Mouse (Mus musculus) lung, postnatal 14 days (tissue): ENCODE results near the gene Acad11.

ENCODE experiments used
- DNase-seq: peaks from one replicate; pipeline ENCODE4 v3.0.0; 2021

Gene Acad11

DNA sequence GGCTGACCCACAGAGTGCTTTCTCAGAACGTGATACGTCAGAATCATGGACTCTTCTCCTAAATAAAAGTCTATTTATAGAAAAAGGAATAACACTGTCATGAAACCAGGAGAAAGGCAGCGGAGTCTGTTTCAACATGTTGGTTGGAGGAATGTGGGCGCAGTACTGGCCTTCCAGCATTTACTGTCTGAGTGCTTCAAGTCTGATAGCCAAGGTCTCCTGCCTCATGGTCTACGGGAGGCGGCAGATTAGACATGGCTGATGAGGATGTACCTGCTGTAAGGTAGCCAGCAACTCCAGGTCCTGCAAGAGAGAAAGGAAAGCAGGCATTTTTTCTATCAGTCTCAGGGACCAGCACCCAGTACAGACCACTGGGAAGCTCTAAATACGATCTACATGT is 88.9 kb downstream of the Acad11 start:
- DNase-seq = no peak

DNA sequence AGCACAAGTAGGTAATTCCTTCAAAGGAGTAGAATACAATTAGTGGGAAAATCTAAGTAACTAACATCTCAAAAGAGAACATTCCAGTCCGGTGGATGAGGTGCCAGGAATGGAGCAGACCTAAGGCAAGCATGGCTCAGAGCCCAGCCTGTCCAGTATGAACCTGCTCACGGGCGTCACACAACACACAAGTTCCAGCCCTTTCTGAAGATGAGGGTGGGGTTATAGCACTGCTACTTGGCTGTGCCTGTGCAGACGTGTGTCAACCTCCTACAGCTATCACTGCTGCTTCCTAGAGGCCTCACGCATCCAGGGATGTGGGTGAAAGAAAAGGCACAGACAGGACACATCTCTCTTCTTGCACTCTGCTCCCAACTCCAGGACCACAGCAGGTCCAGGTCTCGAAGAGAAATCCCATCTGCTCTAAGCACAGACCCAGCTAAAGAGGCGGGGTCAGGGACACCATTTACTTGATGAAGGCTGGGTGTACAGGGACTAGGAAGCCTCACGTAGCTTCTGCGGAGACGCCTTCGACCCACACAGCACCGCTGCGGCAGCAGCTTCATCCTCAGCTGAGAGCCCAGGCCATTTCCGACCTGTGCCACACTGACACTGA is 92.0 kb downstream of the Acad11 start:
- DNase-seq = no peak

DNA sequence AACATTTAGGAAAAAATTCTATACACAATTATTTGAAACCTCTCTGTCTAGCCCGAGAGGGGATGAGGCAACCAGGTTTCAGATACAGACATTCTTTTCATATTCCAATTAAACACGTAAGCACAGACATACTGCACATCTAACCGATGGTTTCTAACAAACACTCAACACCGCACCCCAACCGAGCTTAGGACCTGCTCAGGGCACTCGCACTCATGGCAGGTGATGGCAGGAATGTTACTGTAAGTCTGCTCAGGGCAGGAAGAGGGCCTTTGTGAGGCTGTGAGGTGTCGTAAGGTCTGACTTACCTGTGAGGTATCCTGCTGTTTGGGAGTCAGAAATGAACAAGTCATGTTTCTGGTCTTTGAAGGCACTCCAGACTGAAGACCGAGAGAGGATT is 93.3 kb downstream of the Acad11 start:
- DNase-seq = no peak

DNA sequence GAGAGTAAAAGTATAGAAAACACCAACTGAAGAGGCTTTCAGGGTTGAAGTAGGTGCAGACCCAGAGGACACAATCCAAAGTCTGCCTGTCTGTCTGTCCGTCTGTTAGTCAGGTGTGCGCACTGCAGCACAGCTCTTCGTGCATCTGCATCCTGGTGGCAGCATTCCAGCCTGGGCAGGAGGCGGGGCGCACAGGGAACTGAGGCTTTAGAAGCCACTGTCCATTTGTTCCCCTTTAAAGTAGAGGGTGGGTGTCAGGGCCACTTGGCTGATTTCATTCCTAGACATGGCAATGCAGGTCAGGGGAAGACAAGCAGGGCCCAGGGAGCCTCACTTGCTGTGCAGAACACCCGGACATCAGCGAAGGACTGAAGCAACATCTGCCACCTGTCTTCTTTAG is 94.1 kb downstream of the Acad11 start:
- no peak for DNase-seq

DNA sequence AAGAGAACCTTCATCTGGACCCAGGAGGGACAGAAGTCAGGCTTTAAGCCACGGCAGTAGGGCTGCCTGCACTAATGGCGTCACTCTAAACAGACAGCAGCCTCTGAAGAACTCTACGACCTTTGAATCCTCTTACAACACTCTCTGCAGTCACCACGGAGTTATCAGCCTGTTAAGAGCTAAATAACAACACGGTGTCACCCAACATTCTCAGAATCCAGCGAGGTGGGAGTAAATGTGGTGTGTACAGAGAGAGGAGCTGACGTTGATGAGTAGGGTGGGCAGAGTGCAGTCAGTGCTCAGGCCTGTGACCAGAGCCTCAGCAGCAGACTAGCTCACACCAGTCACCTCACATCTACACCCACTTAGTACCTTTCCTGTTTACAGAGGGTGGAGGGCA is 97.9 kb downstream of the Acad11 start:
- DNase-seq = no peak

DNA sequence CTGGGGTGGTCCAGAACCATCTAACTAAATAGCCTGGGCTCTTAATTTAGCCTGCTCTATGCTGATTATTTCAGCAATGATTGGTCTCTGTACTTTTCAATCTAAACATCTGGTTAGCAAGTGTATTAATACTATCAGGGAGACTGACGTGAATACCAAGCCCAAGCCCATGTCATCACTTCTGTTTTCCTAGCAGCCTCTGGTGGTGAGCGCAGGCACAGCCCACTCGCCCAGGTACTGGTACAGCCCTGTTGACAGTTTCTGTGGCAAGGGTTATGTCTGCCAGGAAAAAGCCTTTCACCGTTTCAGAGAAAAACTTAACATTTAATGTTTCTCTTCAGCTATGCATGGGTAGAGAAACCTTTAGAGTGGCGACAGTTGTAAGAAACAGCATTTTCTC is 101.0 kb downstream of the Acad11 start:
- DNase-seq = no peak

DNA sequence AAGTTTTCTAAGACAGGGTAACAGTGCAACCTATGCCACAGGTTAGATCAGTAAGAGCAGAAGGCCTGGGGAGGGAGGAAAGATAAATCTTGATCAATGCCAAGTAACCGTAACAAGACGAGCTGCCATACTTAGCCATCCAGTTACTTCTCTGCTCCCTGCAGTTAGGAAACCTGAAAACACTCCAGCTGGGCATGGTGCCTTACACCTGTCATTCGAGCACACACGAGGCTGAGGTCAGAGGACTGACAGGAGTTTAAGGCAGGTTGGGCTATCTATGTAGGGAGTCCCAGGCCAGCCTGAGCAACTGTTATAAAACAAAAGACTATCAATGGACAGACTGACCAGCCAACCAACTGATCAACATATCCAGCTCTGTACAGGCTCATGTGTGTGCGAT is 102.7 kb downstream of the Acad11 start:
- no peak for DNase-seq

DNA sequence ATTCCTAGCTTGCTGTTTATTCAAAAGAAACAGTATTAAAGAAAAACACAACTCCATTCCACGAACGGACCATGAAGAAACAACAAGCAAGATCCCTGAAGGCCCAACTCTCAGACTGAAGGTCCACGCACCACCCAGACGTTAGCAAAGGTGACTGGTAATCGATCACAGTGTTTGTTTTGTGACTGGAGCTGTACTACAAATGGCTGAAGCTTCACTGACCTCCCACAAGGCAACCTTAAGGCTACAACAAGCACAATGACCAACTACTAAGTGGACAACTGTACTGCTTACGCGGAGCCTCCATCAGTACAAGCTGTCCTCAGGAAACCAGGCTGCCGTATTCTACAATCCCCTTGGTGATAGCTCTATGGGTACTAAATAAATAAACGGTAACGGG is 106.8 kb downstream of the Acad11 start:
- DNase-seq = no peak

DNA sequence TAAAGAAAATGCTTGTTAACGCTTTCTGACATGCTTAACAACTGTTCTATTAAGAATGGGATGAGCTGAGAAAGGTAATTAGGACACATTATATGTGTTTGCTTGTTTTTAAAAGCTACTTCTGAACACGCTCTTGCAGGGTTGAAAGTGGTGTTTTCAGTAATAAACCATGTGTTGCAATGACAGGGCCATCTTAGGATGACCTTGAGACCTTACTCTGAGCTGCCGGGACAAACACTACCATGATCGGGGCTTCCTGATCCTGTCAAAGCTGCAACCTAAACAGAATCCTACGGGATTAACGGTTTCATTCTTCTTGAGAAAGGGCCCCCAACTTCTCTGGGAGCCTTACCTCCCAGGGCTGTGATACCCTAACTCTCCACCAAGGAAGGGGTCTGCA is 108.5 kb downstream of the Acad11 start:
- DNase-seq = no peak

DNA sequence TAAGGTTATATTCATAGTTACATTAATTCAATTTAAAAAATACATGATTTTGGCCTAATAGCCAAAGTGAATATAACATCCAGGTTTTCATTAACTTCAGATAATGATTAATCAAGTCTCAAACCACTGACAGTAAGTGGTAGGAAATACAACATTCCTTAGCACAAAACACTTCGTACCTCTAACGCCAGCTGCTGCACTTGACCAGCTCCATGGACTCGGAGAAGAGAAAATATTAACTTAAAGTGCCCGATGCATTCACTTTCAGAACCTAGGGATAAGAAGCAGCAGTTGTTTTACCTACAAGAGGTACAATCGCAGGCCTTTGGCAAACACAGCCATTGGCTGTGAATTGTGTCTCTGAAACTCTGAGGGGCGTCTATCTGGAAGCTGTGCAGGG is 109.2 kb downstream of the Acad11 start:
- no peak for DNase-seq
